Mouse (Mus musculus): ENCODE results near the gene Gramd4.

The Gramd4 gene

GRCm38 (mm10) chr15:86057413-86057812 is at the start of gene Gramd4:
TSS of gene Gramd4 (plus strand) at chr15:86057695.
- peak; percentile 90 for DNase-seq (ENCODE audit: extremely low read depth, insufficient read length, low spot score)

GRCm38 (mm10) chr15:86013130-86013529 is 44.4 kb upstream of the Gramd4 start:
- DNase-seq (ENCODE audit: extremely low read depth, insufficient read length, low spot score), result no peak

GRCm38 (mm10) chr15:86013656-86014055 is 43.8 kb upstream of the Gramd4 start:
- DNase-seq (ENCODE audit: extremely low read depth, insufficient read length, low spot score), result no peak

- no peak for DNase-seq (ENCODE audit: extremely low read depth, insufficient read length, low spot score)
These were observed 42.5 kb upstream of the Gramd4 start for GRCm38 (mm10) chr15:86015026-86015425.

- no peak for DNase-seq (ENCODE audit: extremely low read depth, insufficient read length, low spot score)
These were observed 41.5 kb upstream of the Gramd4 start for GRCm38 (mm10) chr15:86015860-86016541.

- no peak for DNase-seq (ENCODE audit: extremely low read depth, insufficient read length, low spot score)
These were observed 40.2 kb upstream of the Gramd4 start for GRCm38 (mm10) chr15:86017336-86017735.

- no peak for DNase-seq (ENCODE audit: extremely low read depth, insufficient read length, low spot score)
These were observed 38.6 kb upstream of the Gramd4 start for GRCm38 (mm10) chr15:86018753-86019512.

- no peak for DNase-seq (ENCODE audit: extremely low read depth, insufficient read length, low spot score)
These were observed 37.5 kb upstream of the Gramd4 start for GRCm38 (mm10) chr15:86020008-86020407.

GRCm38 (mm10) chr15:86021301-86021700 is 36.2 kb upstream of the Gramd4 start:
- DNase-seq (ENCODE audit: extremely low read depth, insufficient read length, low spot score), result no peak

GRCm38 (mm10) chr15:86021971-86022370 is 35.5 kb upstream of the Gramd4 start:
- no peak for DNase-seq (ENCODE audit: extremely low read depth, insufficient read length, low spot score)

GRCm38 (mm10) chr15:86027871-86028270 is 29.6 kb upstream of the Gramd4 start:
- DNase-seq (ENCODE audit: extremely low read depth, insufficient read length, low spot score), result no peak

GRCm38 (mm10) chr15:86029981-86030380 is 27.5 kb upstream of the Gramd4 start:
- no peak for DNase-seq (ENCODE audit: extremely low read depth, insufficient read length, low spot score)

- DNase-seq (ENCODE audit: extremely low read depth, insufficient read length, low spot score), result no peak
These were observed 24.7 kb upstream of the Gramd4 start for GRCm38 (mm10) chr15:86032811-86033190.

- no peak for DNase-seq (ENCODE audit: extremely low read depth, insufficient read length, low spot score)
These were observed 24.2 kb upstream of the Gramd4 start, which contains the start of gene Celsr1 for GRCm38 (mm10) chr15:86033191-86033841. TSS of gene Celsr1 (minus strand) at chr15:86033777.

GRCm38 (mm10) chr15:86034021-86034523 is 23.4 kb upstream of the Gramd4 start:
- no peak for DNase-seq (ENCODE audit: extremely low read depth, insufficient read length, low spot score)

GRCm38 (mm10) chr15:86034781-86035360 is 22.6 kb upstream of the Gramd4 start:
- no peak for DNase-seq (ENCODE audit: extremely low read depth, insufficient read length, low spot score)

GRCm38 (mm10) chr15:86035913-86036312 is 21.6 kb upstream of the Gramd4 start:
- no peak for DNase-seq (ENCODE audit: extremely low read depth, insufficient read length, low spot score)

GRCm38 (mm10) chr15:86038802-86039201 is 18.7 kb upstream of the Gramd4 start:
- peak; percentile 31 for DNase-seq (ENCODE audit: extremely low read depth, insufficient read length, low spot score)

- peak; percentile 75 for DNase-seq (ENCODE audit: extremely low read depth, insufficient read length, low spot score)
These were observed 16.1 kb upstream of the Gramd4 start for GRCm38 (mm10) chr15:86041421-86041820.

GRCm38 (mm10) chr15:86042364-86042763 is 15.1 kb upstream of the Gramd4 start:
- no peak for DNase-seq (ENCODE audit: extremely low read depth, insufficient read length, low spot score)

- DNase-seq (ENCODE audit: extremely low read depth, insufficient read length, low spot score), result no peak
These were observed 8.0 kb upstream of the Gramd4 start for GRCm38 (mm10) chr15:86049510-86049909.
